Mouse (Mus musculus): Measurements from ENCODE around the gene Unc5a.

Unc5a gene

DNA sequence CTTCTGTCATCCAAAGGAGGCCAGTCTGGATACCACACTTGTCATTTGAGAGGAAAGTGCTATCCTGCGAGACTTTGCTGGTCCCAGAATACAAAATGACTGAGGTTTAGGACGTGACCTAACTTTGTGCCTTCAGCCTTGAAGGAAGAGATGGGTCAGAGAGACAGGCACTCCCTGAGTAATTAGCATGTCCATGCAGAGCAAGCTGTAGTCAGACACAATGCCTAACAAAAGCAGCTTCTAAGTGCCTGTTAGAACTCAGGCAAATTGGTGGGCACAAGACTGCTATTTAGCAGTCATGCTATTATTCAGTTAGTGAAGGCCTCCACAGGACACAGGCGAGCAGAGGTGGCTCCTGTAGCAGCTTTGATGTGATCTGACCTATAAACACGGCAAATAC is 73.0 kb downstream of the Unc5a start:
- Histone ChIP-seq H3K27me3 (ENCODE audit: control insufficient read depth, insufficient read depth, low read length, poor library complexity, severe bottlenecking) (no peaks in the 10 kb centered on the region), H3K36me3 (ENCODE audit: control insufficient read depth, insufficient read depth, low read length, poor library complexity, severe bottlenecking) (peaks cover 2% of the 10 kb centered on the region; the same call in 1 of the 2 replicates)
- DNase-seq (ENCODE audit: low read depth, low spot score) = no peak

DNA sequence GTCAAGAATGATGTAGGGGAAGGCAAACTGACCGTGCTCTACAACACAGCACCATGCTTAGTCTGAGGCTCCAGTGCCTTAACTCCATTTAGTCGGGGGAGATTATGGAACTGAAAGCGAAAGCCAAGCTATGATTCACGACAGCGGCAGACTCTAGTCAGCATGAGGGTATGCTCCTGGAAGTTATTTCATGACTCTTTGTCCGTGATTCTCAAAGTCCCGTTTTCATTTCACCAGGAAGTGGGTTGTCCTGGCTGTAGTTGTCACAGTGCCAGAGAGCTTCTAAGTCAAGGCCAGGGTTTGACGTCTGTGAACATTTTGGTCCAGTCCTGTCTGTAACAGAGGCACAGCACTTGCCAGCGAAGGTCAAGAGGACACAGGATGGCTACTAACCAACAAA is 73.5 kb downstream of the Unc5a start:
- peaks cover 2% of the 10 kb centered on the region; the same call in 1 of the 2 replicates for H3K36me3 ChIP-seq (ENCODE audit: control insufficient read depth, insufficient read depth, low read length, poor library complexity, severe bottlenecking)
- peak; percentile 60 for DNase-seq (ENCODE audit: low read depth, low spot score)

DNA sequence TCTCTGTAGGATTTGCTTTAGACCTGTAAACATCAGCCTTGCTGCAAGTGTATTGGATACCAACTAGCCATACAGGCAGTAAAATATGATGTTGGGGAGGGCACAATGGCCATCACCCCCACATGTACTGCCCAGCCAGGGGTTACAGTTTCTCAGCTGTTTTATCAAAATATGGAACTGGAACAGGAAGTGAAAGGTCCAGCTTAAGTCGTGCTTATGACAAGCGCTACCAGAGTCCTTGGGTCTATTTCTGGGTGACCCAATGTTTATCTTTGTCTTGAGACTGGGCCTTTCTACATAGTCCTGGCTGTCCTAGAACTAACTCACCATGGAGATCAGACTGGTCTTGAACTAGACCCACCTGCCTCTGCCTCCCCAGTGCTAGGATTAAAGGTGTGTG is 75.0 kb downstream of the Unc5a start:
- Histone ChIP-seq H3K36me3 (ENCODE audit: control insufficient read depth, insufficient read depth, low read length, poor library complexity, severe bottlenecking) (peaks cover 2% of the 10 kb centered on the region; the same call in 1 of the 2 replicates), H3K27me3 (ENCODE audit: control insufficient read depth, insufficient read depth, low read length, poor library complexity, severe bottlenecking) (no peaks in the 10 kb centered on the region)
- peak; percentile 41 for DNase-seq (ENCODE audit: low read depth, low spot score)

More for the DNA sequence above, 73.5 kb downstream of the Unc5a start:
- no peaks in the 10 kb centered on the region for H3K27me3 ChIP-seq (ENCODE audit: control insufficient read depth, insufficient read depth, low read length, poor library complexity, severe bottlenecking)

DNA sequence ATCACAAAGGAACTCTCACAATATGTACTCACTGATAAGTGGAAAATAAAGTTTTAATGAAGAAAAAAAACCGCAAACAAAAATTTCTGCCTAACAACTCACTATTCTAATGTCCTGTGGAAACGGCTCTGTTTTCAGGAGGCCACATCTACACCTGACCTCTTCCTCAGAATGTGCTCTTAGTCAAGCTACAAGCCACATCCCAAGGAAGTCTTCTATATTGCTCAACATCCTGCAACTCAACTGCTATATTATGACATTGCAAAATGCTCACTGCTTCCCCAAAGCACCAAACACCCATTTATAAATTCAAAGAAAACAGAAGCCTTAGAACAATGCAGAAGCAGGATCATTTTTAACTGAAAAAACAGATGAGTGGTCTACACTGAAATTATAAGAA is 90.8 kb downstream of the Unc5a start:
- H3K36me3 ChIP-seq (ENCODE audit: control insufficient read depth, insufficient read depth, low read length, poor library complexity, severe bottlenecking) = 0 out of 2 replicates have a peak, but pooled peaks cover 2% of the 10 kb centered on the region
- H3K27me3 ChIP-seq (ENCODE audit: control insufficient read depth, insufficient read depth, low read length, poor library complexity, severe bottlenecking) = no peaks in the 10 kb centered on the region
- DNase-seq (ENCODE audit: low read depth, low spot score) = no peak

DNA sequence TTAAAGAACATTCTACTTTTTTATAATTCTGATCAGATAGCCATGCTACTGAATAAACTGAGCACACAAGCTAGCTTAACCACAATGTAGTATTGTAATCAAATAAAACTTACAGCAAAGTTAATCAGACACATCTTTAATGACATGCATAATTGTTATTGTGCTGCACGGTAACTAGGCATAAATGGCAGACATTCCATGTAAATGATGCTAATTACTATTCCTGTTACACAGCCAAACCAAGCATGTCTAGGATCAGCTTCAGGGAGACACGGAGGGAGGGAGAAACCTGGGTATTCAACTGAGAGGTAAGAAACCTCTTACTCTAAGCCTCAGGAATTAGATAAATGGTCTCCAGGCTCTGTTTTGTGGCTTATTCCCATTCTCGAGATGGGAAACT is 98.5 kb downstream of the Unc5a start:
- H3K27me3 ChIP-seq (ENCODE audit: control insufficient read depth, insufficient read depth, low read length, poor library complexity, severe bottlenecking) = no peaks in the 10 kb centered on the region
- DNase-seq (ENCODE audit: low read depth, low spot score) = no peak
- H3K36me3 ChIP-seq (ENCODE audit: control insufficient read depth, insufficient read depth, low read length, poor library complexity, severe bottlenecking) = peaks cover 7% of the 10 kb centered on the region

Data from splenic B cell, adult 2 months (primary cell).